26 mouse cellular contexts compared by ENCODE assay signal in genomic region chr3:94817731-94818130, GRCm38 (mm10). TPM values are rescaled to one million over a fixed set of nuclear protein-coding genes. Genes with fewer than 3 reads are reported as not detected.
DNase-seq lines count a peak whose midpoint lies in the region; ATAC-seq and TF ChIP-seq lines count a peak whose summit lies in the region.
"Had no signal": no experiment of that assay in that cellular context is flagged by ENCODE, and none has a peak within 500 bp of the region (broad histone marks: within the 10 kb centered on the region; RNA-seq: fewer than 3 reads in every experiment).

No protein-coding gene starts in this region.

- peaks cover 8% of the 10 kb centered on the region; the same call in 1 of the 2 replicates for H3K4me1 ChIP-seq in kidney, adult 2 months (ENCODE audit: control insufficient read depth, insufficient read depth, low read length)
- 0 out of 2 replicates have a peak, but pooled peaks cover 3% of the 10 kb centered on the region for H3K4me1 ChIP-seq in kidney, embryonic 16.5 days (ENCODE audit: insufficient read depth, low read length)
- H3K4me1 ChIP-seq: forebrain, embryonic 12.5 days had no signal

- H3K9me3 ChIP-seq in kidney, embryonic 16.5 days (ENCODE audit: low read length): no peaks in the 10 kb centered on the region
- H3K9me3 ChIP-seq: embryonic facial prominence, embryonic 10.5 days; embryonic facial prominence, embryonic 13.5 days; forebrain, embryonic 12.5 days; forebrain, embryonic 15.5 days; heart, embryonic 12.5 days; heart, embryonic 15.5 days had no signal

- H3K9ac ChIP-seq in kidney, embryonic 16.5 days (replicated peaks; ENCODE audit: low read length): no peak overlapping the region
- H3K9ac ChIP-seq: embryonic facial prominence, embryonic 13.5 days; forebrain, embryonic 12.5 days; forebrain, embryonic 15.5 days; heart, embryonic 12.5 days; heart, embryonic 15.5 days; hindbrain, embryonic 14.5 days had no signal

- peak; percentile 74 for DNase-seq in heart, adult 11 months
- DNase-seq in heart, postnatal 10 days: no peak
- DNase-seq in kidney, adult 2 months: peak; percentile 83
- peak; percentile 34 for DNase-seq in kidney, postnatal 14 days
- DNase-seq in kidney, adult 18-20 months: no peak
- DNase-seq: adrenal gland, adult 8-10 months; adrenal gland, postnatal 25 days; cerebellum, adult 11-12 months; cerebellum, adult 8-10 months; cerebellum, postnatal 10 days; cerebellum, postnatal 36 days; embryo, embryonic 11 days; gastrocnemius, postnatal 25 days; heart, postnatal 14 days; heart, postnatal 4 days had no signal

- no peak for ATAC-seq in kidney, embryonic 16.5 days (ENCODE audit: low FRiP score, low TSS enrichment)
- ATAC-seq: activated CD4-positive, CD25-positive, alpha-beta regulatory T cell, adult 4 months; forebrain, embryonic 15.5 days; hindbrain, postnatal 0 days had no signal

- TF ChIP-seq POLR2A in kidney, adult 2 months (IDR thresholded peaks at IDR 0.05; ENCODE audit: low read depth, low read length): no peak

- no peak for TF ChIP-seq CTCF in kidney, adult 2 months (conservative IDR thresholded peaks at IDR 0.05; ENCODE audit: insufficient read depth, insufficient read length, low read depth, low read length)

- H3K36me3 ChIP-seq in kidney, adult 2 months (ENCODE audit: control insufficient read depth, insufficient read depth, low read length): no peaks in the 10 kb centered on the region
- no peaks in the 10 kb centered on the region for H3K36me3 ChIP-seq in kidney, embryonic 16.5 days (ENCODE audit: insufficient read depth, low read length)
- H3K36me3 ChIP-seq: embryonic facial prominence, embryonic 10.5 days; embryonic facial prominence, embryonic 13.5 days; forebrain, embryonic 12.5 days; forebrain, embryonic 15.5 days; heart, embryonic 12.5 days; heart, embryonic 15.5 days had no signal

- H3K27ac ChIP-seq in kidney, adult 2 months (ENCODE audit: insufficient read depth, low read depth, low read length): peak overlapping the region; percentile 69
- no peak overlapping the region for H3K27ac ChIP-seq in kidney, embryonic 16.5 days (ENCODE audit: low read length)
- H3K27ac ChIP-seq: embryonic facial prominence, embryonic 10.5 days; embryonic facial prominence, embryonic 13.5 days; forebrain, embryonic 12.5 days; forebrain, embryonic 15.5 days; heart, embryonic 15.5 days; hindbrain, embryonic 14.5 days; hindbrain, postnatal 0 days had no signal

- no peak overlapping the region for H3K4me2 ChIP-seq in kidney, embryonic 16.5 days (replicated peaks; ENCODE audit: low read depth, low read length)
- H3K4me2 ChIP-seq: embryonic facial prominence, embryonic 13.5 days; forebrain, embryonic 12.5 days; forebrain, embryonic 15.5 days; heart, embryonic 12.5 days; heart, embryonic 15.5 days; hindbrain, embryonic 14.5 days had no signal

- no peak overlapping the region for H3K4me3 ChIP-seq in kidney, adult 2 months (ENCODE audit: insufficient read depth, low read depth, low read length)
- no peak overlapping the region for H3K4me3 ChIP-seq in kidney, embryonic 16.5 days (ENCODE audit: low read length)
- H3K4me3 ChIP-seq: embryonic facial prominence, embryonic 10.5 days; embryonic facial prominence, embryonic 13.5 days; erythroblast, embryonic 14.5 days; forebrain, embryonic 12.5 days; forebrain, embryonic 15.5 days; heart, embryonic 12.5 days; heart, embryonic 15.5 days had no signal

- WGBS in kidney, adult 2 months: 62% methylated on average over 2 of the region's 2 CpGs
- WGBS in kidney, embryonic 16.5 days: 79% methylated on average over 2 of the region's 2 CpGs

- H3K27me3 ChIP-seq in kidney, adult 2 months (replicated peaks; ENCODE audit: control insufficient read depth, insufficient read depth, low read length): no peaks in the 10 kb centered on the region
- no peaks in the 10 kb centered on the region; the same call in 1 of the 2 replicates for H3K27me3 ChIP-seq in kidney, embryonic 16.5 days (ENCODE audit: insufficient read depth, low read length)
- H3K27me3 ChIP-seq: forebrain, embryonic 12.5 days; forebrain, embryonic 15.5 days; heart, embryonic 12.5 days; heart, embryonic 15.5 days had no signal

- intact Hi-C loops in heart, postnatal 10 days (cut with DNase I): no loop called here

RNA-seq across cellular contexts. Expression of gene Pogz, which starts 19.6 kb away (rescaled TPM):
- total RNA-seq in heart, postnatal 10 days (2021): 10 to 100 TPM; 27.5 to 29.2 TPM
- 19.7 and 21.0 TPM in 2 replicates for polyA plus RNA-seq in kidney, adult 2 months (2012; rRNA removed)
- 15.9 and 21.0 TPM in 2 replicates for polyA plus RNA-seq in kidney, embryonic 16.5 days (2015; fragmentation: Nextera tagmentation; extraction: Ambion mirVana)

RNA-seq across cellular contexts. Expression of gene Cgn, which starts 31.4 kb away (rescaled TPM):
- total RNA-seq in heart, postnatal 10 days (2021): under 1 TPM; 0.52 to 0.69 TPM
- polyA plus RNA-seq in kidney, adult 2 months (2012; rRNA removed): 6.0 and 6.8 TPM in 2 replicates
- polyA plus RNA-seq in kidney, embryonic 16.5 days (2015; fragmentation: Nextera tagmentation; extraction: Ambion mirVana): 20.7 and 24.0 TPM in 2 replicates
- total RNA-seq: gastrocnemius, postnatal 25 days had no signal
- polyA plus RNA-seq: activated CD4-positive, CD25-positive, alpha-beta regulatory T cell, adult 4 months had no signal

Comparison
In these comparisons a context has a peak if more than half of its experiments do, and no peak if none do; other contexts are left out.
1. DNase-seq: peak in heart, adult 11 months (single experiment), kidney, adult 2 months (single experiment) and kidney, postnatal 14 days (single experiment); none in heart, postnatal 10 days (0 of 2) and kidney, adult 18-20 months (single experiment).